8 mouse cellular contexts compared by ENCODE assay signal in genomic region chr11:60700320-60701185, GRCm38 (mm10). TPM values are rescaled to one million over a fixed set of nuclear protein-coding genes. Genes with fewer than 3 reads are reported as not detected.
DNase-seq lines count a peak whose midpoint lies in the region; ATAC-seq and TF ChIP-seq lines count a peak whose summit lies in the region.

No protein-coding gene starts in this region.

- no peak for ATAC-seq in heart, postnatal 0 days (ENCODE audit: insufficient read depth, low read depth)
- no peak for ATAC-seq in liver, embryonic 12.5 days

- in situ Hi-C loops in CH12.LX (cut with MboI; ENCODE audit: low pct_ligation_motif_present, low pct_unique_long_range_greater_than_20kb, low sequenced_read_pairs) = no loop called here

- H3K9me3 ChIP-seq in CH12.LX (replicated peaks; ENCODE audit: low read length) = no peaks in the 10 kb centered on the region
- H3K9me3 ChIP-seq in heart, postnatal 0 days (replicated peaks; ENCODE audit: control insufficient read depth, low read length) = no peaks in the 10 kb centered on the region
- H3K9me3 ChIP-seq in liver, embryonic 12.5 days (replicated peaks) = no peaks in the 10 kb centered on the region

- TF ChIP-seq CTCF in kidney, adult 2 months (conservative IDR thresholded peaks at IDR 0.05; ENCODE audit: insufficient read depth, insufficient read length, low read depth, low read length) = no peak
- TF ChIP-seq CTCF in CH12.LX (conservative IDR thresholded peaks at IDR 0.05 in 1 of 2, IDR thresholded peaks at IDR 0.05 in 1 of 2; ENCODE audit: low read depth in 2 of 2, low read length in 2 of 2) = no peak
- no peak for TF ChIP-seq CTCF in heart, postnatal 0 days (IDR thresholded peaks at IDR 0.05; ENCODE audit: low read depth)

- 38% methylated on average over 12 of the region's 12 CpGs for WGBS in kidney, adult 2 months
- WGBS in heart, postnatal 0 days = 28% methylated on average over 12 of the region's 12 CpGs
- 25% methylated on average over 12 of the region's 12 CpGs for WGBS in liver, embryonic 12.5 days (ENCODE audit: insufficient replicate concordance)

- H3K27ac ChIP-seq in kidney, adult 2 months (ENCODE audit: insufficient read depth, low read depth, low read length) = no peak overlapping the region
- H3K27ac ChIP-seq in CH12.LX (ENCODE audit: insufficient read depth, low read depth) = no peak overlapping the region
- H3K27ac ChIP-seq in heart, postnatal 0 days (ENCODE audit: low read depth) = peak overlapping the region; percentile 86; the same call in 1 of the 2 replicates
- H3K27ac ChIP-seq in liver, embryonic 12.5 days = peak overlapping the region; percentile 88

- no peak for TF ChIP-seq EP300 in CH12.LX (IDR thresholded peaks at IDR 0.05; ENCODE audit: low read length)
- no peak for TF ChIP-seq EP300 in heart, postnatal 0 days (IDR thresholded peaks at IDR 0.05; ENCODE audit: low read depth)

- dilution Hi-C loops in CH12.LX (cut with MboI; ENCODE audit: extremely low pct_ligation_motif_present, extremely low pct_unique_long_range_greater_than_20kb, low sequenced_read_pairs) = no loop called here

- no peak for TF ChIP-seq RAD21 in CH12.LX (IDR thresholded peaks at IDR 0.05; ENCODE audit: low read depth, low read length)

- peak overlapping the region; percentile 97 for H3K4me2 ChIP-seq in CH12.LX (ENCODE audit: insufficient read depth, low read depth, poor library complexity, severe bottlenecking)
- H3K4me2 ChIP-seq in heart, postnatal 0 days (ENCODE audit: low read depth, low read length) = peak overlapping the region; percentile 75
- peak overlapping the region; percentile 94 for H3K4me2 ChIP-seq in liver, embryonic 12.5 days

- no peaks in the 10 kb centered on the region for H3K27me3 ChIP-seq in kidney, adult 2 months (replicated peaks; ENCODE audit: control insufficient read depth, insufficient read depth, low read length)
- peaks cover 7% of the 10 kb centered on the region for H3K27me3 ChIP-seq in CH12.LX (replicated peaks)
- no peaks in the 10 kb centered on the region for H3K27me3 ChIP-seq in heart, postnatal 0 days (ENCODE audit: control insufficient read depth, insufficient read depth, low read length)
- H3K27me3 ChIP-seq in liver, embryonic 12.5 days (replicated peaks) = no peaks in the 10 kb centered on the region

- peak overlapping the region; percentile 93 for H3K9ac ChIP-seq in CH12.LX (ENCODE audit: insufficient read depth, low read depth)
- H3K9ac ChIP-seq in heart, postnatal 0 days (replicated peaks; ENCODE audit: low read depth, low read length) = peak overlapping the region; percentile 88
- peak overlapping the region; percentile 87 for H3K9ac ChIP-seq in liver, embryonic 12.5 days

- TF ChIP-seq POLR2A in kidney, adult 2 months (IDR thresholded peaks at IDR 0.05; ENCODE audit: low read depth, low read length) = no peak
- no peak for TF ChIP-seq POLR2A in CH12.LX (IDR thresholded peaks at IDR 0.05; ENCODE audit: low read depth, low read length)

- H3K4me1 ChIP-seq in kidney, adult 2 months (ENCODE audit: control insufficient read depth, insufficient read depth, low read length) = no peaks in the 10 kb centered on the region; the same call in 1 of the 2 replicates
- H3K4me1 ChIP-seq in CH12.LX (ENCODE audit: control insufficient read depth in 1 of 2, insufficient read depth in 2 of 2) = peaks cover 20 to 46% of the 10 kb centered on the region in 2 experiments
- peaks cover 17% of the 10 kb centered on the region for H3K4me1 ChIP-seq in heart, postnatal 0 days (ENCODE audit: control insufficient read depth, insufficient read depth)
- H3K4me1 ChIP-seq in liver, embryonic 12.5 days = peaks cover 38% of the 10 kb centered on the region

- peak overlapping the region; percentile 80 for H3K4me3 ChIP-seq in kidney, adult 2 months (ENCODE audit: insufficient read depth, low read depth, low read length)
- peak overlapping the region; percentile 84 to 94 (median 88) for H3K4me3 ChIP-seq in CH12.LX (replicated peaks in 1 of 3; ENCODE audit: low read depth in 2 of 3, low read length in 2 of 3, poor library complexity in 1 of 3)
- peak overlapping the region; percentile 80 for H3K4me3 ChIP-seq in heart, postnatal 0 days (ENCODE audit: low read depth, low read length)
- peak overlapping the region; percentile 84 for H3K4me3 ChIP-seq in liver, embryonic 12.5 days

- no peak for DNase-seq in kidney, adult 2 months
- DNase-seq in kidney, postnatal 4 days = no peak
- no peak for DNase-seq in CH12.LX (ENCODE audit: extremely low read depth)
- DNase-seq in cerebellum, adult 9-10 months = peak; percentile 50
- DNase-seq in heart, postnatal 0 days (ENCODE audit: low spot score) = no peak
- DNase-seq in spleen, postnatal 4 days (ENCODE audit: low spot score in 2 of 2) = peak; percentile 14 to 62
- no peak for DNase-seq in right cerebral cortex, postnatal 14 days

- no peaks in the 10 kb centered on the region for H3K36me3 ChIP-seq in kidney, adult 2 months (ENCODE audit: control insufficient read depth, insufficient read depth, low read length)
- peaks cover 0 to 20% of the 10 kb centered on the region in 2 experiments for H3K36me3 ChIP-seq in CH12.LX (replicated peaks in 1 of 2; ENCODE audit: control insufficient read depth in 1 of 2, insufficient read depth in 1 of 2, low read length in 1 of 2)
- no peaks in the 10 kb centered on the region for H3K36me3 ChIP-seq in heart, postnatal 0 days (replicated peaks; ENCODE audit: control insufficient read depth, insufficient read depth, low read length)
- peaks cover 7% of the 10 kb centered on the region for H3K36me3 ChIP-seq in liver, embryonic 12.5 days

- H3K79me2 ChIP-seq in CH12.LX (replicated peaks; ENCODE audit: control insufficient read depth, extremely low read depth, insufficient read depth, poor library complexity, severe bottlenecking) = no peaks in the 10 kb centered on the region

TF ChIP-seq in CH12.LX, 34 proteins besides CTCF, POLR2A, EP300 and RAD21:
- no peak for TF ChIP-seq USF1 (IDR thresholded peaks at IDR 0.05; ENCODE audit: low read depth, low read length)
- no peak for TF ChIP-seq ZC3H11A (IDR thresholded peaks at IDR 0.05; ENCODE audit: low read depth, low read length)
- TF ChIP-seq TBP (conservative IDR thresholded peaks at IDR 0.05; ENCODE audit: low read depth, low read length) = no peak
- no peak for TF ChIP-seq MEF2A (IDR thresholded peaks at IDR 0.05; ENCODE audit: borderline replicate concordance, low read depth, low read length)
- no peak for TF ChIP-seq MAFK (IDR thresholded peaks at IDR 0.05; ENCODE audit: insufficient replicate concordance, low read length)
- no peak for TF ChIP-seq UBTF (IDR thresholded peaks at IDR 0.05; ENCODE audit: low read depth, low read length)
- TF ChIP-seq JUN (IDR thresholded peaks at IDR 0.05; ENCODE audit: insufficient read depth, low read depth, low read length) = no peak
- no peak for TF ChIP-seq KAT2A (IDR thresholded peaks at IDR 0.05; ENCODE audit: insufficient replicate concordance, low read length)
- no peak for TF ChIP-seq TCF12 (IDR thresholded peaks at IDR 0.05; ENCODE audit: low read depth, low read length)
- no peak for TF ChIP-seq RCOR1 (conservative IDR thresholded peaks at IDR 0.05; ENCODE audit: low read depth, low read length)
- no peak for TF ChIP-seq MAX (IDR thresholded peaks at IDR 0.05; ENCODE audit: low read length)
- no peak for TF ChIP-seq JUND (conservative IDR thresholded peaks at IDR 0.05; ENCODE audit: low read depth, low read length)
- no peak for TF ChIP-seq MAZ (IDR thresholded peaks at IDR 0.05; ENCODE audit: low read depth, low read length)
- TF ChIP-seq MXI1 (IDR thresholded peaks at IDR 0.05; ENCODE audit: low read depth, low read length) = no peak
- no peak for TF ChIP-seq BHLHE40 (IDR thresholded peaks at IDR 0.05; ENCODE audit: low read depth, low read length)
- no peak for TF ChIP-seq ZNF384 (IDR thresholded peaks at IDR 0.05; ENCODE audit: low read depth, low read length)

RNA-seq across cellular contexts. Expression of gene Llgl1, which starts 1.0 kb away (rescaled TPM):
- 26.2 and 30.6 TPM in 2 replicates for polyA plus RNA-seq in kidney, adult 2 months (2012; rRNA removed)
- total RNA-seq in CH12.LX (2012; rRNA removed) (9.9 and 11.1 TPM in 2 replicates), CH12.LX (2014; rRNA removed) (6.8 and 7.5 TPM in 2 replicates)
- polyA plus RNA-seq in CH12.LX (2012; ENCODE audit: insufficient read length, low read depth) = 8.8 and 9.8 TPM in 2 replicates
- 33.0 and 34.7 TPM in 2 replicates for total RNA-seq in heart, postnatal 0 days (2014; rRNA removed; ENCODE audit: low replicate concordance)
- 13.5 and 13.9 TPM in 2 replicates for polyA plus RNA-seq in heart, postnatal 0 days (2015; fragmentation: Nextera tagmentation; extraction: Ambion mirVana)
- polyA plus RNA-seq in liver, embryonic 12.5 days (2016; fragmentation: Nextera tagmentation; extraction: Ambion mirVana) = 20.2 and 22.1 TPM in 2 replicates

RNA-seq across cellular contexts. Expression of gene Flii, which starts 26.5 kb away (rescaled TPM):
- 164 and 176 TPM in 2 replicates for polyA plus RNA-seq in kidney, adult 2 months (2012; rRNA removed)
- 99.3 and 112 TPM in 2 replicates for total RNA-seq in CH12.LX (2012; rRNA removed)
- total RNA-seq in CH12.LX (2014; rRNA removed) = 43.9 and 49.5 TPM in 2 replicates
- 71.4 and 88.6 TPM in 2 replicates for polyA plus RNA-seq in CH12.LX (2012; ENCODE audit: insufficient read length, low read depth)
- total RNA-seq in heart, postnatal 0 days (2014; rRNA removed; ENCODE audit: low replicate concordance) = 82.2 and 123 TPM in 2 replicates
- polyA plus RNA-seq in heart, postnatal 0 days (2015; fragmentation: Nextera tagmentation; extraction: Ambion mirVana) = 52.6 and 55.3 TPM in 2 replicates
- 41.7 and 43.1 TPM in 2 replicates for polyA plus RNA-seq in liver, embryonic 12.5 days (2016; fragmentation: Nextera tagmentation; extraction: Ambion mirVana)

RNA-seq across cellular contexts. Expression of gene Mief2, which starts 27.6 kb away (rescaled TPM):
- 16.9 and 17.9 TPM in 2 replicates for polyA plus RNA-seq in kidney, adult 2 months (2012; rRNA removed)
- total RNA-seq in CH12.LX (2012; rRNA removed) = 12.7 and 16.3 TPM in 2 replicates
- 6.8 and 7.2 TPM in 2 replicates for total RNA-seq in CH12.LX (2014; rRNA removed)
- 9.9 and 10.9 TPM in 2 replicates for polyA plus RNA-seq in CH12.LX (2012; ENCODE audit: insufficient read length, low read depth)
- 26.5 and 27.4 TPM in 2 replicates for total RNA-seq in heart, postnatal 0 days (2014; rRNA removed; ENCODE audit: low replicate concordance)
- 19.5 and 20.4 TPM in 2 replicates for polyA plus RNA-seq in heart, postnatal 0 days (2015; fragmentation: Nextera tagmentation; extraction: Ambion mirVana)
- polyA plus RNA-seq in liver, embryonic 12.5 days (2016; fragmentation: Nextera tagmentation; extraction: Ambion mirVana) = 4.4 and 4.5 TPM in 2 replicates

Comparison
In these comparisons a context has a peak if more than half of its experiments do, and no peak if none do; other contexts are left out.
1. DNase-seq: peak in cerebellum, adult 9-10 months (single experiment) and spleen, postnatal 4 days (2 of 2); none in kidney, adult 2 months (single experiment), kidney, postnatal 4 days (0 of 2), CH12.LX (single experiment), heart, postnatal 0 days (single experiment) and right cerebral cortex, postnatal 14 days (single experiment).
2. H3K27ac ChIP-seq: peak in heart, postnatal 0 days (single experiment) and liver, embryonic 12.5 days (single experiment); none in kidney, adult 2 months (single experiment) and CH12.LX (single experiment).
3. Peak in every context shown above with its lines, with median percentiles within 50 percentile points of each other: H3K4me3 ChIP-seq, H3K4me2 ChIP-seq and H3K9ac ChIP-seq.